Mouse (Mus musculus) liver, embryonic 14.5 days (tissue): Measurements from ENCODE around the gene Mafb. TPM values are rescaled to one million over a fixed set of nuclear protein-coding genes. Genes with fewer than 3 reads are reported as not detected.

Experiments used
- ATAC-seq: fragments of 200-750 bp; cut with Nextera tagmentation; 2 replicates; pipeline ENCODE4 v1.8.0; 2017; ENCODE audit warnings: moderate number of reproducible peaks, mild to moderate bottlenecking, moderate library complexity; ENCODE audit not compliant: insufficient read depth
- DNase-seq, 3 experiments: peaks; one replicate each; pipeline ENCODE4 v3.0.0-alpha.2; 2012 to 2013; ENCODE audit warnings: low read depth in 3 of 3, low spot score in 3 of 3
- H3K27ac ChIP-seq: fragments of 300-500 bp; sonication (generic); 2 replicates; pipeline ENCODE4 v1.5.1; 2014; ENCODE audit warnings: moderate library complexity, mild to moderate bottlenecking, control low read depth, inconsistent platforms
- H3K27me3 ChIP-seq: fragments of 300-500 bp; sonication (generic); 2 replicates; pipeline ENCODE4 v1.6.1; 2014; ENCODE audit warnings: mild to moderate bottlenecking, low read length, moderate library complexity; ENCODE audit not compliant: control insufficient read depth, insufficient read depth
- H3K36me3 ChIP-seq: fragments of 300-500 bp; sonication (generic); replicated peaks from 2 replicates; pipeline ENCODE4 v1.6.1; 2014; ENCODE audit warnings: low read depth; ENCODE audit not compliant: control insufficient read depth, insufficient read depth
- H3K4me1 ChIP-seq, 2 experiments: fragments of 200-500 bp in 1 of 2; fragments of 300-500 bp in 1 of 2; sonication (generic) in 1 of 2; replicated peaks; 2 replicates each; pipeline ENCODE4 v1.6.1; 2012 to 2014; ENCODE audit warnings: antibody characterized with exemption in 1 of 2, inconsistent platforms in 1 of 2, low read length in 1 of 2; ENCODE audit not compliant: control insufficient read depth in 2 of 2, insufficient read depth in 2 of 2
- H3K4me2 ChIP-seq: fragments of 300-500 bp; sonication (generic); 2 replicates; pipeline ENCODE4 v1.6.1; 2014; ENCODE audit warnings: low read depth, mild to moderate bottlenecking, control low read depth, moderate library complexity
- H3K4me3 ChIP-seq, 2 experiments: fragments of 200-500 bp in 1 of 2; fragments of 300-500 bp in 1 of 2; sonication (generic) in 1 of 2; 2 replicates each; pipeline ENCODE4 v1.5.1; 2012 to 2014; ENCODE audit warnings: low read depth in 2 of 2, low read length in 2 of 2, mild to moderate bottlenecking in 2 of 2, control low read depth in 1 of 2, inconsistent platforms in 1 of 2, moderate library complexity in 1 of 2; ENCODE audit not compliant: insufficient read depth in 1 of 2
- H3K9ac ChIP-seq: fragments of 300-500 bp; sonication (generic); replicated peaks from 2 replicates; pipeline ENCODE4 v1.6.1; 2014; ENCODE audit warnings: mild to moderate bottlenecking, control low read depth, moderate library complexity
- H3K9me3 ChIP-seq: fragments of 300-500 bp; sonication (generic); 2 replicates; pipeline ENCODE4 v1.6.1; 2016; ENCODE audit warnings: low read length, mixed read lengths; ENCODE audit not compliant: control insufficient read depth
- CTCF ChIP-seq: IDR thresholded peaks from 2 replicates; pipeline ENCODE4 v1.5.1; 2016; ENCODE audit warnings: antibody characterized with exemption, low read depth, control low read depth
- EP300 ChIP-seq: IDR thresholded peaks from 2 replicates; pipeline ENCODE4 v1.6.1; 2016; ENCODE audit warnings: antibody characterized with exemption, low read depth
- WGBS: fragments of 180-500 bp; shearing (Covaris S2); extraction: QIAGEN DNeasy Blood & Tissue Kit; methylation state at CpG from one replicate; pipeline ENCODE4 v1.1.7; 2014; ENCODE audit not compliant: insufficient replicate concordance; 5-methylcytosine and 5-hydroxymethylcytosine counted together
- polyA plus RNA-seq, 2 experiments: library from polyadenylated mRNA; depleted of rRNA in 1 of 2; stranded (reverse) in 1 of 2; unstranded in 1 of 2; fragments of >200 nt; fragmentation: Nextera tagmentation in 1 of 2; extraction: Ambion mirVana in 1 of 2; gene quantifications; 2 replicates each; pipeline versions ENCODE4 v1.2.1 to v1.2.3; 2012 to 2014

Mafb gene
- polyA plus RNA-seq, 2 experiments, result 2.0 to 2.3 TPM

DNA sequence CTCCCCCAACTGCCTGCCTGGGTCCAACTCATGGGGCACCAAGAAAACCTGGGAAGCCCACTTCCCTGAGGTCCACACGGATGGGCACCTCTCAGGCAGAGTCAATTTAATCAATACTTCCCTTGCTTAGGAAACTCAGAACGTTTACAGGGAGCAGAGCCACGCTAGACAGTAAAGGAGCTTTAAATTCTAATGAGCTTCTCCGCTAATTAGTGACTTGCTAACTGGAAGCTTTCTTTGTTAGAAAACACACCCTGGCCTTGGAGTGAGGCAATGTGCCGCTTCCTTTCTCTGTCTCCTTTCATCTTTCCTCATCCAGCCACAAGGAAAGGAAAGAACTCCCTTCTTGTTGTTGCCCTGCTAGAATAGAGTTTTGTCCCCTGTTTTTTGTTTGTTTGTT lies 21.7 kb upstream of the Mafb start:
- Histone ChIP-seq H3K4me3 (no peak overlapping the region), H3K27ac (no peak overlapping the region), H3K9me3 (no peaks in the 10 kb centered on the region), H3K36me3 (no peaks in the 10 kb centered on the region), H3K4me2 (no peak overlapping the region), H3K9ac (no peak overlapping the region), H3K27me3 (no peaks in the 10 kb centered on the region), H3K4me1 (no peaks in the 10 kb centered on the region)
- no peak for DNase-seq
- WGBS, result 23% methylated on average over 5 of the region's 5 CpGs
- TF ChIP-seq EP300, result no peak
- TF ChIP-seq CTCF, result no peak
- ATAC-seq, result no peak

DNA sequence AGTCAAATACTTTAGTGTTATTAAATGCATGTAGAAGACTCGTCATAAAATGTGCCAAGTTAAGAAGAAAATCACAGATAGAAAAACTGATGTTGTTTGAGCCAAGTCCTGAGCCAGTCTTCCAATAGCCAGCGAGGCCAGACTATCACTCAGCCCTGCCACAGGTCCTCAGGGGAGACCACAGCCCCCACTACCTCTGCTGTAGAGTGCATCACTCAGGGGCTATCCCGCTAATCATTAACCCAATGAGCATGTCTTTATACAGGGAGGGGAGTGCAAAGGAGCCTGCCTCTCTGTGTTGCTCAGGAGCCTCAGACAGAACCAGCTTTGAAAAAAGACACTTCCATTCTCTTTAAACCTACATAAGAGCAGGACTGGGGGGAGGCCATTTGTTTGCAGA lies 16.6 kb upstream of the Mafb start:
- H3K27ac ChIP-seq, result no peak overlapping the region
- no peaks in the 10 kb centered on the region for H3K4me1 ChIP-seq
- no peaks in the 10 kb centered on the region for H3K27me3 ChIP-seq
- no peak overlapping the region for H3K4me3 ChIP-seq
- ATAC-seq (no peak), DNase-seq (no peak)
- no peak overlapping the region for H3K9ac ChIP-seq
- no peaks in the 10 kb centered on the region for H3K9me3 ChIP-seq
- H3K36me3 ChIP-seq, result no peaks in the 10 kb centered on the region
- TF ChIP-seq EP300, result no peak
- TF ChIP-seq CTCF, result no peak
- no peak overlapping the region for H3K4me2 ChIP-seq
- 31% methylated on average over 3 of the region's 3 CpGs for WGBS

DNA sequence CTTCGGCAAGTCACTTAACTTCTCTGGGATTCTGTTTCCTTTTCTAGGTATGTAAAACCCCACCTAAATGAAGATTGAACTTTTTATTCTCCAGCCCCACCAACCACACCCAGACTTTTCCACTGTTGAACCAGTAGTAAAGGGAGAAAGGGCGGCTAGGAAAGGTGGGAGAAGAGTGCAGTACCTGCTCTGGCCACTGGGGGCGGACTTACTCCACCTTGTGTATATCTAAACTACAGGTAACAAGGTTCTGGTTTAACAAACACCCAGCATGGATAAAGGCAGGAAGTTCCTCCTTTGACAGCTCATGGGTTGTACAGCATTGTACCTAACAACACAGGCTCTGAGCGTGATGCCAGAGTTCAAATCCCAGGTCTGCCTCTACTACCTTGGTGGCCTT lies 11.4 kb upstream of the Mafb start:
- Histone ChIP-seq H3K36me3 (no peaks in the 10 kb centered on the region), H3K9me3 (no peaks in the 10 kb centered on the region), H3K9ac (no peak overlapping the region), H3K27me3 (no peaks in the 10 kb centered on the region), H3K4me3 (no peak overlapping the region), H3K4me1 (no peaks in the 10 kb centered on the region), H3K27ac (no peak overlapping the region), H3K4me2 (no peak overlapping the region)
- TF ChIP-seq EP300, result no peak
- peak; percentile 88 for TF ChIP-seq CTCF
- 37% methylated on average over 4 of the region's 4 CpGs for WGBS
- DNase-seq, result no peak
- ATAC-seq, result no peak

DNA sequence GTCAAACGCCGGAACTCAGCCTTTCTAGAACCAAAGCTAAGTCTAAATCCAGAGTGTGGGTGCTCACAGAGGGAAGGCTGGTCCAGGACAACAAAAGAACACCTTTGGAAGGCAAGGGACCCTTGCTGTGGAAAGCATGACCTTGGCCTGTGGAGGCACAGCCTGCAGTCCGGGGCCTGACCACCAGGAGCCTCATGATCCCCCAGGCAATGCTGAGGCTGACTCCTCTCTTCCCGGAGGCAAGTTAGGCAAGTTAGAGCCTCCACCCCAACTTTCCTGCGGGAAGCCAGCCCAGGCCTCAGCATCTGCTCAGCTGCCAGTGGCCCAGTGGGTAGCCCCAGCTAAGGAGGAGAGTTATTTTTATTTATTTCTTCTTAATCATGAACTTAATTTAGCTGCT lies 9.4 kb upstream of the Mafb start:
- Histone ChIP-seq H3K4me2 (no peak overlapping the region), H3K9me3 (no peaks in the 10 kb centered on the region), H3K27me3 (peaks cover 8% of the 10 kb centered on the region), H3K36me3 (no peaks in the 10 kb centered on the region), H3K9ac (no peak overlapping the region), H3K27ac (no peak overlapping the region), H3K4me3 (no peak overlapping the region), H3K4me1 (no peaks in the 10 kb centered on the region)
- no peak for ATAC-seq
- 30% methylated on average over 5 of the region's 5 CpGs for WGBS
- DNase-seq, result no peak
- TF ChIP-seq EP300 (no peak), CTCF (0 out of 2 replicates have a peak, but pooled peaks have one; percentile 7)

- 5% methylated on average over 25 of the region's 25 CpGs for WGBS
- peaks cover 72% of the 10 kb centered on the region for H3K27me3 ChIP-seq
Observed at GRCm38 (mm10) chr2:160369653-160370420, 3.0 kb upstream of the Mafb start.

More at GRCm38 (mm10) chr2:160369653-160370420, 3.0 kb upstream of the Mafb start:
- no peak overlapping the region for H3K9ac ChIP-seq
- no peaks in the 10 kb centered on the region for H3K4me1 ChIP-seq
- DNase-seq (no peak), ATAC-seq (no peak)
- no peak overlapping the region for H3K27ac ChIP-seq
- H3K4me3 ChIP-seq, result no peak overlapping the region
- no peak for TF ChIP-seq EP300
- no peaks in the 10 kb centered on the region for H3K36me3 ChIP-seq
- H3K4me2 ChIP-seq, result no peak overlapping the region
- no peaks in the 10 kb centered on the region for H3K9me3 ChIP-seq
